Mouse (Mus musculus) testis, adult 2 months (tissue): Measurements from ENCODE around the gene Cul4a. TPM values are rescaled to one million over a fixed set of nuclear protein-coding genes. Genes with fewer than 3 reads are reported as not detected.

Experiments
- H3K27ac ChIP-seq: fragments of 200-500 bp; 2 replicates; pipeline ENCODE4 v1.5.1; 2012; ENCODE audit warnings: low read depth, low read length; ENCODE audit not compliant: control insufficient read depth, insufficient read depth
- H3K27me3 ChIP-seq: fragments of 200-500 bp; 2 replicates; pipeline ENCODE4 v1.6.1; 2012; ENCODE audit warnings: mild to moderate bottlenecking, low read length, moderate library complexity; ENCODE audit not compliant: control insufficient read depth, insufficient read depth
- H3K36me3 ChIP-seq: fragments of 200-500 bp; 2 replicates; pipeline ENCODE4 v1.6.1; 2012; ENCODE audit warnings: mild to moderate bottlenecking, low read length; ENCODE audit not compliant: control insufficient read depth, insufficient read depth
- H3K4me1 ChIP-seq: fragments of 200-500 bp; 2 replicates; pipeline ENCODE4 v1.6.1; 2012; ENCODE audit warnings: low read length; ENCODE audit not compliant: control insufficient read depth, insufficient read depth
- H3K4me3 ChIP-seq: fragments of 200-500 bp; 2 replicates; pipeline ENCODE4 v1.5.1; 2012; ENCODE audit warnings: low read depth, mild to moderate bottlenecking, low read length, moderate library complexity, mixed read lengths; ENCODE audit not compliant: control insufficient read depth
- CTCF ChIP-seq: fragments of 200-500 bp; IDR thresholded peaks from 2 replicates; pipeline ENCODE4 v1.5.1; 2012; ENCODE audit warnings: low read depth, mild to moderate bottlenecking, inconsistent platforms, low read length, moderate library complexity; ENCODE audit not compliant: control insufficient read depth, insufficient read depth, insufficient replicate concordance
- POLR2A ChIP-seq: fragments of 200-500 bp; IDR thresholded peaks from 2 replicates; pipeline ENCODE4 v1.6.1; 2012; ENCODE audit warnings: low read depth, mild to moderate bottlenecking, inconsistent platforms, low read length, moderate library complexity; ENCODE audit not compliant: control insufficient read depth
- polyA plus RNA-seq: library from polyadenylated mRNA; depleted of rRNA; stranded (reverse); fragments of >200 nt; gene quantifications from 2 replicates; pipeline ENCODE4 v1.2.3, GENCODE M21; 2012

Gene Cul4a
- polyA plus RNA-seq, 1 experiment: 68.3 TPM

- no peaks in the 10 kb centered on the region for H3K4me1 ChIP-seq
- TF ChIP-seq CTCF (no peak), POLR2A (no peak)
- no peak overlapping the region for H3K27ac ChIP-seq
- no peaks in the 10 kb centered on the region; the same call in 1 of the 2 replicates for H3K36me3 ChIP-seq
- no peak overlapping the region for H3K4me3 ChIP-seq
- no peaks in the 10 kb centered on the region for H3K27me3 ChIP-seq
Observed at GRCm38 (mm10) chr8:13174811-13175210, 69.4 kb downstream of the Cul4a start.

DNA sequence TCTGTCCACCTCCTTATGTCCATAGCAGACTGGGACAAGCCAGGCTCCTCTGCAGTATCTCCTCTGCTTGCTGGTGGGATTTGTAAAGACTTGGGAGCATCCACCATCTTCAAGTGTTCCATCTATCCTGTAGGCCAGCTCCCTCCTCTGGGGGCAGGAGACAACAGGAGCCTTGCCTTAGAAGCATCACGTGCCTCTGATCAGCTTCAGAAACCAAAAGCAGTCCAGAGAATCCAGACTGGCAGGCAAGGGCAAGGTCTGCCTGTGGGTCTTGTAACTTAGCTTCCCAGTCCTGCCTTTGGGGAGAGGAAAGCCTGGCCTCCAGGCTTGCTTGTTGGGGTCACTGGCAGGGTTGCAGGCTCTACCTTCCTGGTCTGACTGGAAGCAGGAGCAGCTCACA lies 70.2 kb downstream of the Cul4a start:
- Histone ChIP-seq H3K27me3 (no peaks in the 10 kb centered on the region), H3K27ac (no peak overlapping the region), H3K4me3 (no peak overlapping the region), H3K4me1 (no peaks in the 10 kb centered on the region), H3K36me3 (no peaks in the 10 kb centered on the region; the same call in 1 of the 2 replicates)
- TF ChIP-seq CTCF: no peak
- no peak for TF ChIP-seq POLR2A

DNA sequence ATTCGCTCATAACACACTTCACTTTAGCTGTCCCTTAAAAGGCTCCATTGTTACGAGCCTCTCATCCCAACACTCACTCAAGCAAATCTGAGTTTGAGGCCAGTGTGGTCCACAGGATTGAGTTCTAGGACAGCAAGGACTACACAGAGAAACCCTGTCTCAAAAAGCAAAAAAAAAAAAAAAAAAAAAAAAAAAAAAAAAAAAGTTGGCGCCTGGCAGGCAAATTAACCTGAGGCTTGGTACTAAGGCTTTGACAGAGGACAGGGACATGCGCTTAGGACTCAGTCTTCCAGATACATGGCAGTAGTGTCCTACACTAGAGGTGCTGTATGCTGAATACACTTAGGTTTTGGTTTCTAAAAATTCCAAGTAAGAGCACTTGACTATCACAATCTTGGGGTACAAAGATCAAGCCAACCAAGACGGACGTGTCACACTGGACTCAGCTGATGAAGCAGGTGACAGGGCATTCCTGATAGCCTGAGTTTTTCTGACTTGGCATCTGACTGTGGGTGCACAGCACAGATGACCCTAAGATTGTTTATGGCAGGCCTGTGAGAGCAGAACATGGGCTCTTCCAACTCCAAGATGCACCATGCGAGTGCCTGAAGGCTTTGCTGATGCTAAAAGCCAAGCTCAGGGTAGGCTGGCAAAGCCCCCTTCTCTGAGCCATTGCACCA lies 71.9 kb downstream of the Cul4a start:
- no peaks in the 10 kb centered on the region for H3K27me3 ChIP-seq
- H3K4me1 ChIP-seq: no peaks in the 10 kb centered on the region; the same call in none of the 2 replicates
- H3K36me3 ChIP-seq: no peaks in the 10 kb centered on the region; the same call in 1 of the 2 replicates
- H3K27ac ChIP-seq: no peak overlapping the region
- TF ChIP-seq POLR2A (no peak), CTCF (no peak)
- H3K4me3 ChIP-seq: no peak overlapping the region

GRCm38 (mm10) chr8:13178137-13178536 lies 72.7 kb downstream of the Cul4a start:
- H3K4me1 ChIP-seq: no peaks in the 10 kb centered on the region; the same call in none of the 2 replicates
- H3K36me3 ChIP-seq: no peaks in the 10 kb centered on the region; the same call in 1 of the 2 replicates
- no peaks in the 10 kb centered on the region for H3K27me3 ChIP-seq
- TF ChIP-seq CTCF: no peak
- TF ChIP-seq POLR2A: no peak
- H3K4me3 ChIP-seq: no peak overlapping the region
- H3K27ac ChIP-seq: no peak overlapping the region

DNA sequence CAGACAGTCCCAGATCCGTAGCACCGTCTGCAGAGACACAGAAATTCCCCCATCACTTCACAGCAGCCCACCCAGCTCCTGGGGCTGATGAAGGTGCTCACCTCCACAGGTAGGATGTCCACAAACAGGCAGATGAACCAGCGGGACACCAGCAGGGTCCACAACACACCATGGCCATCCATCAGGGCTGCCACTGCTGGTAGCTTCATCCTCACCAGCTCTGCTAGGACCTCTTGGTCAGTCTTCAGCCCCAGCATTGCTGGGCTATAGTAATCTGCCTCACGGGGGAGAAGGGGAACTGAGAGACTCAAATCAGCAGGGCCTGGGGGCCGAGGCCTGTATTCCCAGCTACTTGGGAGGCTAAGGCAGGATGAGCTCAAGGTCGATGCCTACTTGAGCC lies 74.1 kb downstream of the Cul4a start:
- Histone ChIP-seq H3K4me1 (peaks cover 2% of the 10 kb centered on the region), H3K27ac (no peak overlapping the region), H3K27me3 (no peaks in the 10 kb centered on the region), H3K36me3 (no peaks in the 10 kb centered on the region; the same call in 1 of the 2 replicates), H3K4me3 (no peak overlapping the region)
- TF ChIP-seq POLR2A (no peak), CTCF (no peak)

DNA sequence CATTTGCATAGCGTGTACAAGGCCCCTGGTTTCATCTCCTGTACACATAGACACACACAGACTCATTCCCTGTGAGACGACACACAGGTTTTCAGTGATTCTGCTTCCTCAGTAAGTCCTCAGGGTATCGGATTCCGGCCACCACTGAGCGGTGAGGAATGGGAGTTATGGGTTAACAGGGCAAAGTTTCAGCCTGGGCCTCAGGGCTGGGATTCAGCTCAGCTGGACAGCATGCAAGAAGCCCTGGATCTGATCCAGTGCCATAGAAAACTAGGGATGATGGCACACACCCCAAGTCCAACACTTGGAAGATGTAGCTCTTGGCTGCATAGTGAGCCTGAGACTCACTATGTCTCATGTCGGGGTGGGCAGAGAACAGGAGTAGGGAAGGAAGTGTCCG lies 74.5 kb downstream of the Cul4a start:
- no peaks in the 10 kb centered on the region for H3K27me3 ChIP-seq
- no peak overlapping the region for H3K4me3 ChIP-seq
- H3K4me1 ChIP-seq: peaks cover 4% of the 10 kb centered on the region
- TF ChIP-seq CTCF: no peak
- no peak for TF ChIP-seq POLR2A
- H3K36me3 ChIP-seq: no peaks in the 10 kb centered on the region; the same call in 1 of the 2 replicates
- H3K27ac ChIP-seq: no peak overlapping the region

DNA sequence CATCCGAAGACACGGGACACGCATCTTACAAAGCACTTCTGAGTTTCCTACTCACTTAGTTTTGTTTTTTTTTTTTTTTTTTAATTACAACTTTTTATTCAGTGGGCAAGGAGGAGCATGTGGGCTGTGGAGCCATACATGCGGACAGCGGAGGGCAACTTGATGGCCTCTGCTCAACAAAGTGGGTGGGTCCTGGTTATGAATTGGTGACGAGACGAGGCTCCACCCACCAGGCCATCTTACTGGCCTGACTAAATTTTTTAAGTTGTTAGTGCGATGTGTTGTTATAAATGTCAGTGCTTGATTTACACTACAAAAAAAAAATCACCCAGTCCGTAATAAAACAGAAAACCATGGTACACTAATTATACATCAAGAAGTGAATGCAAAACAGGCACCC lies 75.0 kb downstream of the Cul4a start:
- Histone ChIP-seq H3K36me3 (no peaks in the 10 kb centered on the region; the same call in 1 of the 2 replicates), H3K27me3 (no peaks in the 10 kb centered on the region), H3K4me3 (no peak overlapping the region), H3K4me1 (peaks cover 4% of the 10 kb centered on the region), H3K27ac (no peak overlapping the region)
- TF ChIP-seq POLR2A (no peak), CTCF (no peak)
